Mouse (Mus musculus): ENCODE measurements around the gene Nr2f1. TPM values are rescaled to one million over a fixed set of nuclear protein-coding genes. Genes with fewer than 3 reads are reported as not detected.
"Not testable (repeated sequence)": the region's sequence is repeated elsewhere in the genome, so short reads cannot be mapped to it uniquely, and the experiment has no call there.

The Nr2f1 gene
- polyA plus RNA-seq (2015; fragmentation: Nextera tagmentation; extraction: Ambion mirVana) = 58.4 and 61.2 TPM in 2 replicates

GRCm38 (mm10) chr13:78199642-78200160 lies at the start of gene Nr2f1:
TSS of gene Nr2f1 (minus strand) at chr13:78199757.
- under 1% methylated on average over 14 of the region's 14 CpGs for WGBS
- peak within 1 kb of the TSS; percentile 99 for H3K27ac ChIP-seq

GRCm38 (mm10) chr13:78221680-78222079 lies 22.1 kb upstream of the Nr2f1 start:
- Histone ChIP-seq H3K27me3 (replicated peaks) (no peaks in the 10 kb centered on the region), H3K9ac (no peak overlapping the region), H3K4me1 (no peaks in the 10 kb centered on the region), H3K4me2 (no peak overlapping the region), H3K36me3 (replicated peaks) (no peaks in the 10 kb centered on the region), H3K9me3 (no peaks in the 10 kb centered on the region), H3K27ac (no peak overlapping the region), H3K4me3 (no peak overlapping the region)
- WGBS = 86% methylated on average over 3 of the region's 3 CpGs
- no peak for ATAC-seq (replicated peaks)

More at GRCm38 (mm10) chr13:78199642-78200160, at the start of gene Nr2f1:
- peak within 1 kb of the TSS; percentile 98 for H3K9ac ChIP-seq
- no peaks in the 10 kb centered on the region for H3K36me3 ChIP-seq (replicated peaks)
- peak within 1 kb of the TSS; percentile 86 for H3K4me2 ChIP-seq
- H3K27me3 ChIP-seq (replicated peaks) = no peaks in the 10 kb centered on the region
- no peaks in the 10 kb centered on the region for H3K9me3 ChIP-seq
- no peak for ATAC-seq (replicated peaks)
- H3K4me1 ChIP-seq = peaks cover 18% of the 10 kb centered on the region
- H3K4me3 ChIP-seq = peak within 1 kb of the TSS; percentile 94

DNA sequence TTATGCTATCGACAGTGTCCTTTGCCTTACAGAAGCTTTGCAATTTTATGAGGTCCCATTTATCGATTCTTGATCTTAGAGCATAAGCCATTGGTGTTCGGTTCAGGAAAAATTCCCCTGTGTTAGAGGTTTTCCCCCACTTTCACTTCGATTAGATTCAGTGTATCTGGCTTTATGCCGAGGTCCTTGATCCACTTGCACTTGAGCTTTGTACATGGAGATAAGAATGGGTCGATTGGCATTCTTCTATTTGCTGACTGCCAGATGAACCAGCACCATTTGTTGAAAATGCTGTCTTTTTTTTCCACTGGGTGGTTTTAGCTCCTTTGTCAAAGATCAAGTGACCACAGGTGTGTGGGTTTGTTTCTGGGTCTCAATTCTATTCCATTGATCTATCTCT lies 20.7 kb upstream of the Nr2f1 start:
- H3K27me3 ChIP-seq (replicated peaks); H3K4me2 ChIP-seq; H3K27ac ChIP-seq; H3K4me1 ChIP-seq; H3K9me3 ChIP-seq; H3K9ac ChIP-seq; ATAC-seq (replicated peaks); H3K4me3 ChIP-seq; H3K36me3 ChIP-seq (replicated peaks): not testable (repeated sequence)
- WGBS = 91% methylated on average over 6 of the region's 6 CpGs

GRCm38 (mm10) chr13:78215223-78215622 lies 15.7 kb upstream of the Nr2f1 start:
- WGBS = 31% methylated on average over 2 of the region's 2 CpGs

GRCm38 (mm10) chr13:78213155-78213554 lies 13.6 kb upstream of the Nr2f1 start:
- Histone ChIP-seq H3K4me3 (no peak overlapping the region), H3K9me3 (no peaks in the 10 kb centered on the region)

More at GRCm38 (mm10) chr13:78215223-78215622, 15.7 kb upstream of the Nr2f1 start:
- Histone ChIP-seq H3K4me3 (no peak overlapping the region), H3K27ac (no peak overlapping the region), H3K27me3 (replicated peaks) (no peaks in the 10 kb centered on the region), H3K36me3 (replicated peaks) (no peaks in the 10 kb centered on the region), H3K4me1 (peaks cover 9% of the 10 kb centered on the region), H3K9ac (no peak overlapping the region), H3K9me3 (no peaks in the 10 kb centered on the region), H3K4me2 (no peak overlapping the region)
- no peak for ATAC-seq (replicated peaks)

GRCm38 (mm10) chr13:78212111-78212510 lies 12.6 kb upstream of the Nr2f1 start:
- ATAC-seq (replicated peaks) = no peak
- Histone ChIP-seq H3K4me1 (peaks cover 36% of the 10 kb centered on the region), H3K36me3 (replicated peaks) (no peaks in the 10 kb centered on the region), H3K27me3 (replicated peaks) (no peaks in the 10 kb centered on the region), H3K9ac (no peak overlapping the region), H3K4me2 (no peak overlapping the region), H3K27ac (no peak overlapping the region), H3K4me3 (no peak overlapping the region), H3K9me3 (no peaks in the 10 kb centered on the region)
- 50% methylated on average over 15 of the region's 15 CpGs for WGBS

More at GRCm38 (mm10) chr13:78213155-78213554, 13.6 kb upstream of the Nr2f1 start:
- H3K27ac ChIP-seq = no peak overlapping the region
- no peaks in the 10 kb centered on the region for H3K27me3 ChIP-seq (replicated peaks)
- ATAC-seq (replicated peaks) = no peak
- no peak overlapping the region for H3K4me2 ChIP-seq
- no peaks in the 10 kb centered on the region for H3K36me3 ChIP-seq (replicated peaks)
- peaks cover 27% of the 10 kb centered on the region for H3K4me1 ChIP-seq
- 49% methylated on average over 2 of the region's 2 CpGs for WGBS
- no peak overlapping the region for H3K9ac ChIP-seq

- no peaks in the 10 kb centered on the region for H3K27me3 ChIP-seq (replicated peaks)
- no peak for ATAC-seq (replicated peaks)
- no peak overlapping the region for H3K9ac ChIP-seq
- H3K4me2 ChIP-seq = peak overlapping the region; percentile 81
- H3K9me3 ChIP-seq = no peaks in the 10 kb centered on the region
- H3K36me3 ChIP-seq (replicated peaks) = no peaks in the 10 kb centered on the region
- H3K4me1 ChIP-seq = peaks cover 39% of the 10 kb centered on the region
- H3K4me3 ChIP-seq = no peak overlapping the region
- H3K27ac ChIP-seq = 0 out of 2 replicates have a peak overlapping the region, but pooled peaks have one; percentile 18
- WGBS = 37% methylated on average over 14 of the region's 14 CpGs
Observed at GRCm38 (mm10) chr13:78211231-78212010, 11.9 kb upstream of the Nr2f1 start.

GRCm38 (mm10) chr13:78210748-78211089 lies 11.2 kb upstream of the Nr2f1 start:
- Histone ChIP-seq H3K4me3 (peak overlapping the region; percentile 31), H3K4me1 (peaks cover 41% of the 10 kb centered on the region), H3K9me3 (no peaks in the 10 kb centered on the region), H3K4me2 (peak overlapping the region; percentile 81), H3K27ac (peak overlapping the region; percentile 31), H3K36me3 (replicated peaks) (no peaks in the 10 kb centered on the region), H3K9ac (peak overlapping the region; percentile 28), H3K27me3 (replicated peaks) (0 out of 2 replicates have a peak, but pooled peaks cover 2% of the 10 kb centered on the region)
- ATAC-seq (replicated peaks) = peak; percentile 31; the same call in 1 of the 2 replicates
- 6% methylated on average over 13 of the region's 13 CpGs for WGBS

DNA sequence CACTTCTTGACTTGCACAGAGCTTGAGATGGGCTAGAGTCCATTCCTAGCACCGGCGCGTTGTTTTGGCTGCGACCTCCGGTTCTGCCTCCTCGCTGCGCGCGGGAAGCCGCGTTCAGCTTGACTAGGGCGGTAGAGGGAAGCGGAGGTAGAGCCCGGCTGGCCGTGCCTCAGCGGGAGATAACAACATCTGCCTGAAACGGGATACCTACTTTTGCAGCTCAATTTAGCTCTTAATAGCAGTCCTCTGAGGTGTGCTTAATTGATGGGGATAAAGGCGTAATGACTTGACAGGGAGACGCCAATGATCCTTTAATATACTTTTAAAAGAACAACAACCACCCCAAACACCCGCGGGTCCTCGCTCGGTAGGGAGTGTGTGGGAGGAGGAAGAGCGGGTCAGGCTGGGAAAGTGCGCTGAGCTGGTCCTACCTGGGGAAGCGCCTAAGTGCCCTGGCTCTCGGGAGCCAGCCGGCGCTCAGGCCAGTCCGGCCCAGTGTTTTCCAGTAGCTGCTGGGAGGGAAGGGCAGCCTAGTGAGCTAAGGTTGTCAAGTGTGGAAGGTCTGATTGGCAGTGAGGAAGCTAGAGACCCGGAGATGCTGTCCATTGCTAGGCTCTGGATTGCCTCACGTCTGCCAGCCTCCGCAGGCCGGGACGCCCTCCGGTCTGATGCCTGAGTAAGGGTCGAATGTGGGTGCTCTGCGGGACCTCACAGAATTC lies 10.6 kb upstream of the Nr2f1 start:
- Histone ChIP-seq H3K4me3 (peak overlapping the region; percentile 31), H3K27ac (peak overlapping the region; percentile 31), H3K27me3 (replicated peaks) (0 out of 2 replicates have a peak, but pooled peaks cover 4% of the 10 kb centered on the region), H3K36me3 (replicated peaks) (no peaks in the 10 kb centered on the region), H3K4me2 (peak overlapping the region; percentile 81), H3K9ac (peak overlapping the region; percentile 28), H3K9me3 (no peaks in the 10 kb centered on the region), H3K4me1 (peaks cover 45% of the 10 kb centered on the region)
- under 1% methylated on average over 38 of the region's 38 CpGs for WGBS
- ATAC-seq (replicated peaks) = peak; percentile 60

DNA sequence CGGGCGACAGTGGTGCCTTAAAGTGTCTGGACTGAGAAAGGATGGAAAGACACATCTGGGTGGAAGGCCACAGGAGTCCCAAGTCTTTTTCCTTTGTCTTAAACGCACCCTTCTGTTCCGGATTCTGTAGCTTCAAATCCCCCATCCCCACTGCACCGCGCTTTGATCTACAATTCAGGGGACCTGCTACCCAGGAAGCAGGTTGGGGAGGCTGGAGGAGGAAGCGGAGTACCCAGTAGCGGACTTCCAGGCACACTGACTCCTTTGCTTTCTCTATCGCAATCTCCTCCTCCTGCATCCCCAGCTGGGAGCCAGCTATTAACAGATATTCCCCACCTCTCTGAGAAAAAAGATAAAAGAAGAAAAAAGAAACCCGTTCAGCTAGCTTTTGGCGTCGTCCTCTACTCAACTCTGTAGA lies 10.1 kb upstream of the Nr2f1 start:
- peak overlapping the region; percentile 31 for H3K27ac ChIP-seq
- H3K9me3 ChIP-seq = no peaks in the 10 kb centered on the region
- peak overlapping the region; percentile 28 for H3K9ac ChIP-seq
- under 1% methylated on average over 12 of the region's 12 CpGs for WGBS
- peak overlapping the region; percentile 31 for H3K4me3 ChIP-seq
- no peaks in the 10 kb centered on the region for H3K36me3 ChIP-seq (replicated peaks)
- peaks cover 48% of the 10 kb centered on the region for H3K4me1 ChIP-seq
- ATAC-seq (replicated peaks) = peak; percentile 22
- H3K27me3 ChIP-seq (replicated peaks) = 0 out of 2 replicates have a peak, but pooled peaks cover 4% of the 10 kb centered on the region
- H3K4me2 ChIP-seq = peak overlapping the region; percentile 81

GRCm38 (mm10) chr13:78208689-78209410 lies 9.3 kb upstream of the Nr2f1 start:
- Histone ChIP-seq H3K27me3 (replicated peaks) (0 out of 2 replicates have a peak, but pooled peaks cover 4% of the 10 kb centered on the region), H3K9me3 (no peaks in the 10 kb centered on the region), H3K4me2 (peak overlapping the region; percentile 81), H3K4me3 (no peak overlapping the region), H3K9ac (no peak overlapping the region), H3K27ac (0 out of 2 replicates have a peak overlapping the region, but pooled peaks have one; percentile 31), H3K4me1 (peaks cover 56% of the 10 kb centered on the region), H3K36me3 (replicated peaks) (no peaks in the 10 kb centered on the region)
- no peak for ATAC-seq (replicated peaks)
- 15% methylated on average over 14 of the region's 14 CpGs for WGBS
